Mouse (Mus musculus) fibroblast of lung, adult 2 months (primary cell): ENCODE measurements at regions not wholly inside any gene's neighbourhood (a gene's known extent, or its start where the extent isn't known, plus 50 kb on each side); places are given as distances from the start of the nearest gene placed in this dataset.

Experiments
- DNase-seq: peaks from one replicate; pipeline ENCODE4 v3.0.0-alpha.2; 2011; ENCODE audit warnings: low read depth

DNA sequence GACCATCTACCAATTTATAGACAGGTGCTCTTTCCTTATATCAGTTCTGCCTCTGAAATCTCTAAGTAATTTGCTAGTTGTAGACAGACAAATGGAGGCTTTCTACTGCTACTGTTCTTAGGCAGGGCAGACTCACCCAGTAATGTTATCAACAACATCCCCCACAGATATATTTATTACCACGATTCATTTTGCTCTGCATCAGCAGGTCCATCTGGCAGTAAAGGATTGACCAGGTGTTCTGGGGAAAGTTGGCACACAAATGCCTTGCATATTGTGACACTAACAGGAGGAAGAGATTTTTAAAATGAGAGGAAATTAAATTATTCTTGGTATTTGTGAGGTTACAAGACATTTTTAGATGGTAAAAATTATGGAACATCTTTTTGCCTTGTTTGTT is 627.3 kb upstream of the Tmprss15 start:
- DNase-seq: no peak

DNA sequence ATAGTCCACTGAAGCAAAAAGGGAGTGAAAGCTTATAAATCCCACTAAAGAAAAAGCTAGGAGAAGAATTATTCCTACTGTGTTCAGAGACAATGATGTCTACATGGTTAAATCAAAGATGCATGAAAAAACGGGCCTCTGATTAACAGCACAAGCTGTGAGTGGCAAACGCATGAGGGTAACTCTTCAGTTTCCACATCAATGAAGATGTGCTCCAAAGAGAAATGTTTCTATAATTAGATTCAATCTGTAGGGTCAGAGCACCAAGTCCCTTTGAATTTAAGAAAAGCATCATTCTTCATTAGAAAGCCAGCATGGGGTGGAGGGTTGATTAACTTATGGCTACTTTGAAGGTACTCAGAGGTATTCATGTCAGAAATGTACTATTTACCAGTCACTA is 601.5 kb upstream of the Tmprss15 start:
- DNase-seq: no peak

DNA sequence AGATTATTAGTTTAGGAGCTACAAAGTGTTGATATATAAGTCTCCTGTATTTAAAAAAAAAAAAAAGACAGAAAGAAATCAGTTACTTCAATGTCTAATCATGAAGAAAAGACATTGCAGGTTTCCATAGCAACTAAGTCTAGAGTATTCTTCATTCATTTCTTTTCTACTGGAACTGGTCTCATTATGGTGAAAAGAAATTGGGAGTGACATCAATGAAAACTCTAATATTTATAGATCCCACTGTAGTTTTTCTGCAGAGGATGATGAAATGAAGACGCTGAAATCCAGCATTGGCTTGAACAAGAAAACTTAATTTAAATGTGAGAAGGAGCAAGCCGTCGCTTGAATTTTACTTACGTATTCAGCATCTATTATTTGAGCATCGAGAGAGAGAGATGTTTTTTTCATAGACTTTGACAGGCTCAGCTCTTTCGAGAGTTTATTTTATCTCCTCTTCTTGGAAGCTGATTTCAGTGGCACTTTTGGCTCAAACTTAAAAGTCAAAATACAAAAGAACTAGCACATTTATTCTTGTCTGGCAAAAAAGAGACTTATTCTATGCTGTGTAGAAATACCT is 560.4 kb upstream of the Tmprss15 start:
- no peak for DNase-seq

DNA sequence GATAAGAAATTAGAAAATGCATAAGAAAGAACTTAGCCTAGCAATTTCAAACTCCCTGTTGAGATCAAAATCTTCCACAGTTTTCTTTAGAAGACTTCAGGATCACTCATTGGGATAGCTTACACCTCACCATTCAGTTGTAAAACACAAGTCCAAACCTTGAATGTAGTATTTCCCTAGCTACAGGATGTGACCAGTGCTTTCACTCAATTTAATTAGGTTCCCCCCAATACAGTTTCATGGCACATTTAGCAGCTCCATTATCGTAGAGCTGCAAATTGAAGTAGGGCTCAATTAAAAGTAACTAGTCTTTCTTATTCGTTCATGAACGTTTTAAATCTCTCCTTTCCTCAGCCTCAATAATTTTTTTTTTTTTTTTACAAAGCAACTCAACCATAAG is 550.0 kb upstream of the Tmprss15 start:
- no peak for DNase-seq

DNA sequence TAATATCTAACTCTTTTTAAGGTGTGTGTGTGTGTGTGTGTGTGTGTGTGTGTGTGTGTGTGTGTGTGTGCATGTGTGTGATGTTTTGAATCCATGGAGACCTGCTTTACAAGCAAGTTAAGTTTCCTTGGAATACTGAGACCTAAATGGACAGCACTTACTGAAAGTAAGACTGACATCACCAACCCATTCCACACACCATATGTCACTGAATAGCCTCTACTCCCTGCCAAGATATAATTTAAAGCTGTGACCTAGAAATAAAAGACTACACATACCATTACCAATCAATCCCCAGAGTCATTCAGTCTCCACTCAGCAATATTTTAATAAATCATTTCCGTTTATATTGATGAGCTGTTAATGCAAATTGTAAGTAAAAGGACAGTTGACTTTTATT is 536.2 kb upstream of the Tmprss15 start:
- DNase-seq: no peak

DNA sequence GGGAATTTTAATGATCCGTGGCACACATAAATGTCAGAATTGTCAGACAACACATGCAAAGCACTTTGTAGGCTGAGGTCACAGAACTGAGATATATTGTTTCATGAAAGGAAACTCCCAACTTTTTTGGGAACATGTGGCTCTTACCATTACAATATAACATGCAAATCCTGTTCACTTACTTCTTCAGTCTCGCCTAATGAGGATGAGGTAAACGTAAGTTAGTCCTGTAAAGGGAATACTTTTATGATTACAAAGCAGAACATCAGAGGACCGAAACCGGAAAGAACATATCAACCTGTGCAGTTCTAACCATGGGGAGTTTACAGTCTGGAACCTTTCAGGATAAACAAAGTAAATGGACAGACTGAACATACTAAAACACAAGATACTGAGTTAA is 520.1 kb upstream of the Tmprss15 start:
- no peak for DNase-seq

DNA sequence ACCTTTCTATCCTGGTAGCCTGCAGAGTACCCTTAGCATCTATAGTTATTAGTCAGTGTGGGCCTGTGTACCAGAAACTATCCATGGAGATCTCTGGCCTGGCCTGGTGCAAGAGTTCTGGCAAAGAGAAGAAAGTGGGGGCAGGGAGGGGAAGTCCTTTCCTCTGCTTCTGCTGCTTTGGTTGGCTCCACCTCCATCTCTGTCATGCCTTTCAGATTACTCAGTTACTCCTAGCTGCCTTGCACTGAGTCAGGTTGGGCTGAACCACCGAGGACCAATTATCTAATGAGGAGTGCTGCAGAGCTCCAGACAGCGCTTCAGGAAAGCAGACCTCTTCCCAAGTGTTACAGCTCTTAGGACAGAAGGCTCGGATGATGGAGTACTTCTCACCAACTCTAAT is 500.0 kb upstream of the Tmprss15 start:
- DNase-seq: peak; percentile 65

DNA sequence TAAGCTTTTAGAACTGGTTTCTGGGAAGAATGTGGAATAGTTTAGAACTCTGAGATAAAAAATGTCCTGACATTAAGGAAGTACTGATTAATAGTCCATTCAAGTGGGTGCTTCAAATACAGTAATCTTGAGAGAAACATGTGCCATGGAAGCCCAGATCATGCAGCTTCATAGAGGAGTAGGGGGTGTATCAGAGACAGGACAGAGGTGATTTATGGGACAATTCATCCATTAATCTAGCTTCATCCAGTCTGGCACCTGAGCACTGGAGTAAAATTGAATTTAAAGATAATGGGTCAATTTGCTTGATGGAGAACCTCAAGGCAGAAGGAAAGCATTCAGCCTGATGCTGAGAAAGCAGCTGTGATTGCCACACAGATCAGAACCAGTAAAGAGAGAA is 494.8 kb upstream of the Tmprss15 start:
- no peak for DNase-seq

DNA sequence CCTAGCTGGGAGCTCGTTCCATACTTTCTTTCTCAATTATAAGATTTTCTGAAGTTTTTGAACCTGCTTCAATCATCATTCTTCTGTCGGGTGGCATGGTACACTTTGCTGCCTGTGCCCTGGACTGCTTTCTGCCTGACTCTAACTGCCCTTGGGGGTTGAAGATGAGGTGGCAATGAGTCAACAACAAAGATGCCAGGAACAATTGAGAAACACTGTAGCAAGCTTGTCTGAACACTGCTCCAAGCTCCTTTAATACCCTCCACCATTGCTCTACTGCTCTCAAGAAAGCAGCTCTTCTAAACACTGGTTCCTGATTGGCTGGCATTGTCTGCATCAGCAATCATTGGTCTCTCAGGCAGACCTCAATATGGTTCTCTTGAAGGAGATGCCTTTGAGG is 480.0 kb upstream of the Tmprss15 start:
- peak; percentile 13 for DNase-seq

DNA sequence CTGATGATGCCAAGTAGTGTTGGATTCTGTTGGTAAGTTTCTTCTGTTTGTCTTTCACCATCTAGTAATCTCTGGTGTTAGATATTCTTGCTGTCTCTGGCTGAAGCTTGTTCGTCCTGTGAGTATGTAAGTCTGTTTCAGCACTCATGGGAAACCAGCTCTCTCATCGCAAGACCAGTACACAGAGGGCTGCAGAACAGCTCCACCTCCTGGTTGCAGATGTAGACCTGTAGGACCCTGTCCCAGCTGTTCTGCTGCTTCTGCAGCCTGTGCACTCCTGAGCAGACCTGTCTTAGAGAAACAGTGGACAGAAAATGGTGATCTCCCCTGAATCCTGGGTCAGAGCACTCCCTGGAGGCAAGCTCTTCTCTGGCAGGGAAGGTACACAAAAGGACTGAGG is 443.5 kb upstream of the Tmprss15 start:
- DNase-seq: no peak

DNA sequence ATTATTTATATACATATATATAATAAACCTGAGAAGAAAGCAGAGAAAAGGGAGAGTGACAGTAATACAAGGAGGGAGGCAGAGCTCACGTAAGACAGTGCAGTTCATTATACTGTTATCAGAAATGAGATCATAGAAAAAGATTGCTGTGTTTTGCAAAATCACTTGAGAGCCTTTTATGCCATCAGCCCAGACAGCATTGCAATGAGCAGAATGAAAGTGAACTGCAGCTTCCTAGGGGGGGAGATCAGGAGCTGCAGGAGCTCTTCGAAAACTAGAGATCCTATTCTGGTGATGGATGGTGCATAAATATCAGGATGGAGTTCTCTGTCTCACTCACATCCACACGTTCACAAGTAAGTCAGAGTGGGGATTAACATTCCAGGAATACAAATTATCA is 401.6 kb upstream of the Tmprss15 start:
- DNase-seq: no peak

DNA sequence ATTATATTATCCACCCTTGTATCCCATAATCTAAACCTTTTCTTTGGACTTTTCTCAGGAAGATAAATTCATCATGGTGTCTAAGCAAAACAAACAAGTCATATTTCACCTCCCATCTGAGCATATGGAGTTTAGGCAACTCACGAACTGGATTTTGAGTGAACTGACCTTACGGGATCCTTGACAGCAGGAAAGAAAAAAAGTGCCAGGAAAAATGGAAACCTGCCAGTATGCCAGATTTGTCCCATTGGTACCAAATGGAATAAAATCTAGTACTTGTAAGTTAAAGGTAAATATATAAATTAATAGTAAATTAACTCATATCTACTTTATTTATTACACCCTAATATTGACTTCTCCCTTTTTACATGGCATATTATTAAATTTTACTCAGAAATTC is 360.0 kb upstream of the Tmprss15 start:
- no peak for DNase-seq

DNA sequence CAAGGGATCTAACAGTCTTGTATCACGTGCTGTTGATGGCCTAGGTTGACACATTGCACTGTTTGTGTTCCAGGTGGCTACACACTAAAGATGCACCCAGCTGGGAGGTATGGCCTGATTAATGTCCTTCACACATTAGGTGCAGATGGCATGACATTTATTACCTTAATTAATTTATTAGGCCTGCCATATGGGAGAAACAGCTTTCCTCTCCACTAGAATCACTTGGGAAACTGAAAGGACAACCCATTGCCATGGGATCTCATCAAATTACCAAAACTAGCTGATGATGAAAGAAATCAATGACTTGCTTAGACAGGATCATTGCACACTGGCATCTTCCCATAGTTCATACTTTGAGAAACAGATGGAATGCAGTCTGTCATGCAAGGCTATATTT is 358.8 kb upstream of the Tmprss15 start:
- DNase-seq: no peak

DNA sequence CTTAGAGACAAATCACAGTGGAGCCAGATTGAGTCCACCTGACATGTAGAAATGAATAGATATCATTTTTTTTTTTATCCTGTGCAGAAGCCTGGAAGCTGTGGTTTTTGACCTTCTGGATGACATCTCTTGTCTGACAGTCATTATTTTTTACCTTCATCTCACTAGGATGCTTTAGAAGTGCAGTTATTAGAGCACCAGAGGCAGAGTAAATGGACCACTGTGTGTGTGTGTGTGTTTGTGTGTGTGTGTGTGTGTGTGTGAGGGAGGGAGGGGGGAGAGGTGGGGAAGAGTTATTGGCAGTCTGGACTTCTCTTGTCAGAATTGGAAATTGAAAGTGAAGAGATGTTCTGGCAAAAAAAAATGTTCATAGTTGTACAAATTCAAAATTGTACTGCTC is 316.5 kb upstream of the Tmprss15 start:
- no peak for DNase-seq

DNA sequence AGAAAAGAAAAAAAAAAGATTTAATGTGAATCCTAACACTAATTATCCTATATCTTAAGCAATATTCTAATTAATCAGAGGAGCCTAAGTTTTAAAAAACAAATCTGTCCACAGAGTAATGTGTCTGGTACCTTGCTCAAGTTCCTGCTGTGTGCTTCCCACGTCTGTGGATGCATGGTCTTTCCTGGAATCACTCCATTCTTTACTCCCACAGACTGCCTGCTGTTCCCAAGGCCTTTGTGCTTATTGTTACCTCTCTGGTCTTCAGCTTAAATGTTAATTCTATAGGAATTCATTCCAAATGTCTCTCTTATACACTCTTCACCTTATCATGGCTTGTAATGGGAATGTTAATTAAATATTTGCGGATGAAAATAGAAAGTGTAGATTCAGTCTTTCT is 315.3 kb upstream of the Tmprss15 start:
- no peak for DNase-seq

DNA sequence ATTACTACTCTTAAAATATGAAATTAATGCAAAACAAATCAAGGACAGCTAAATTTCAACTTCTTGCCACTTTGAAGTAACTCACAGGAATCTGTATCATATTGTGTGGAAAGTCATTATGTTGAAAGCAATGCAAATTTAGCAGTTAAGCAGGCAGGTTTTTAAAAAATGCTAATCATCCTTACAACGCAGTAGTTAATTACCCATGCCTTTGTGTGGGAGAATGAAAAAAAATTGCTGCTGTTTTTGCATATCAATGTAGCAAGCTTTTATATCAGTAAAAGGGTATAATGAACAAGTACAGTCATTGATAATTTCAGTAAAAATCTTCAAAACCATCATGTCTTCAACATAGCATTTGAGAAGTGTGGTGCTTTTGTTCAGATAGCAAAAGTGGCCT is 313.2 kb upstream of the Tmprss15 start:
- DNase-seq: no peak

DNA sequence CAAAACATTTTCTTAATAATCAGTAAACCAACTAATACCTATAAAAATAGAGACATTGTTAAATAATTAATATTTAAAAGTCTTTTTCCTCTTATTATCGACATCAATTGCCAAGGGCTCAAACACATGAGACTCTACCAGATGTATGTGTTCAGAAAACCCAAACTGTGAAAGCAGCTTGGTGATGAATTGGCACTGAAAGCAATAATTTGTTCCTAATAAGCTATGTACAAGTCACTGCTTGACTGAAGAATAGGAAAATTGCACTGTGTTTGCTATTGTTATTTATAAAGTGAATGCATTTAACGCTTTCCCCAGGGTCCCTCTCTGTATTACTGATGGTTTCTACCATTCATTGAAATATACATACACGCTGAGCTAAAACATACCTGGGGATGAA is 309.2 kb upstream of the Tmprss15 start:
- DNase-seq: no peak

DNA sequence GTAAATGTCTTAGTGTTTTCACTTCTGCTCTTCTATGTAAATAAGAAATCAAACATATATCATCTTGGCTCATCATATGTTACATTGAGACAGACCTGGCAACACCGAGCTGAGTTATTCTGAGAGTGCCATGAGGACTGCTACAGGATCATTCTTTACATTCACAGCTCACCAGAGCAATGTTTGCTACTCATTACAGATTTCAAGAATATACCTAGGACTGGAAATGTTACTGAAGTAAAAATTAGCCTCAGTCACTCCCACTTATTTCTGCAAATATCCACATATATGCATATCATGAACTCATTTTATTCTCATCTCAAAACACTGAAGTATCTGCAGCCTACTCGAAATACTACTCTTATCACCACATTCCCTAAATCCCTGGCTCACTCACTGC is 307.6 kb upstream of the Tmprss15 start:
- DNase-seq: no peak

DNA sequence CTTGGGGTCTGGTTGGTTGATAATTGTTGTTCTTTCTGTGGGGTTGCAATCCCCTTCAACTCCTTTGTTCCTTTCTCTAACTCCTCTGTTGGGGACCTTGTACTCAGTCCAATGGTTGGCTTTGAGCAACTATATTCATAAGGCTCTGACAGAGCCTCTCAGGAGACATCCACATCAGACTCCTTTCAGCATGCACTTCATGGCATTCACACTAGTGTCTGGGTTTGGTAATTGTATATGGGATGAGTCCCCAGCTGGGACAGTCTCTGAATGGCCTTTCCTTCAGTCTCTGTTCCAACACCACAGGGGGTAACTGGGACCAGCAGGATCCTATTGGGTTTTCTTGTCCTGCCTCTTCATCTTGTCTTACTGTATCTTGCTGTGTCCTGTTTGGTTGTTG is 303.5 kb upstream of the Tmprss15 start:
- no peak for DNase-seq

DNA sequence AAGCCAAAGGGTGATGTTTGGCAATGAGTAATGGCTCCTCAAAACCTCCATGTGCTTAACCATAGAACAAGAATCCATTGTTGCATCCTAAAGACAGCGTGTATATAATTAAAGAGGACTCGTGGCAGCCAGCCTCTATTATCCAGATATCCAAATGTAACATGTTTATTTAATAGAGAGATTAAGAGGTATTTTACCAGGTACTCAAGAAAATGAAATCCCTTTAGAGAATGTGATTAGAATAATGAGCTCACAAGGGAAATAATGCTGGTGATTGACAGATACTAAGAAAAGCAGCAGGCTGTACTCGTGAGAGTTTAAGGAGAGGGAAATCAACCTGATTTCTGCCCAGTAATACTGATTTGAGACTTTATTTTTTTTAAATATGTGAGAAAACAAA is 295.5 kb upstream of the Tmprss15 start:
- DNase-seq: no peak

DNA sequence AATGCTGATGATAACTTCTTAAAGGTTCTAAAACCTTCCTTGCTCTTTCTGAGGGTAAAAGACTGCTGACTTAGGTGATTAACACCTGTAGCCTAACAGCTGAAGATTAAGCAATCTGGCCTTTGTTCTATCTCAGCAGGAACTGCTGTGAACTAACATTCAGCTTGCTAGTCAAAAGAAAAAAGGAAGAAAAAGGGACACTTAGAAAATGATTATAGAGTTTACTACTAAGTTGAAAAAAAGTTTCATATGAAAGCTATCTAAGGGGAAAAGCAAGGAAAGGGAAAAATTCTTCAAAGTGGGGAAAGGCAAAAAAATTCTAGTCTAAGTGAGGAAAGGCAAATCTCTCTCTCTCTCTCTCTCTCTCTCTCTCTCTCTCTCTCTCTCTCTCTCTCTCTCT is 259.2 kb upstream of the Tmprss15 start:
- DNase-seq: no peak

DNA sequence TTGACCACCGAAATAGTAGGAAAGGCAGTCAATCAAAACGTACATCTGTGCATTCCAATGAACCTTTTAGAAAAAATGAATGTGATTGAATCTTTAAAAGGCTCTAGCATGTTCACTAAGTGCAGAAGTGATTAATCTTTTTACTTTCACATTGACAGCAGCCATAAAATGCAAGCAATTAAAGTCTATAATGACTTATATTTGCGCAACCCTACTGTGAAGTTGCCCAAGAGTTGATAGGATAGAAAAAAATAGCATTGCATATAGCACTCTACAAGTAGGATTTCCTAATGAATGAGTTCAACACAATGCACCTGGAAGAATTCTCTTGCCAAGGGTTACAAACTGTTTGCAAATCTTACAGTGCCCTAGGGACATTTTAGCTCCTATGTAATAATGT is 251.6 kb upstream of the Tmprss15 start:
- no peak for DNase-seq

DNA sequence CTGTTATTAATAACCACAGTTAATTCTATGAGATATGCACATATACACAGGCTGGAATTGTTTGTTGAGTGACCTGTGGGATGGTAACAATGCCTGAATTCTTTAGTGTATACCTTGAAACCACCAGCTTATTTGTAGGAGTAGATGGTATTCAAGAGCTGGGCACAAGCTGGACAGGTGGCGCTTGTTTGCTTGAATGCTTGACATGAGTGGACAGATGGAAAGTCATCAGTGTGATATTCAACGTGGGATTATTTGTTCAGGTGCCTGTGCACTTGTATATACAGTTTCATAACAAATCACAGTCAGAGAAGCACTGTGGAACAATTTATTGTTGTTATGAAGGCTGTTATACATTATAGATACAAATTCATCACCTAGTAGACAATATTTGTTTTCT is 245.5 kb upstream of the Tmprss15 start:
- no peak for DNase-seq

DNA sequence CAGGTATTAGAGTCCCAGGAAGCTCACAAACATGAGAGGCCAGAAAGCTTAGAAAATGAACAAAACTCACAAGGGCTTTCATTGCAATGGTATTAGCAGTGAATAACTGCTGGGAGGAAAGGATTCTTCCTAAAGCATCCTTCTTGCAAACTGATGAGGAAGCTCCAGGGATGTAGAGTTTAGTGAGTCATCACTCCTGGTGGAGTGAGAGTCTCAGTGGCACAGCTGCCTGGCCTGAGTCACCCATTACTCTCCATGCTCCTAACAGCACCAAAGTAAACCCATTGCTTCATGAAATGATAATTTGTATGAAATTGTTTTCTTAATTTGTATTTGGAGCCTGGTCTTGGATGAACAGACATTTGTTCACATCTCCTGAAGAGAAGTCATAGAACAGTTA is 245.1 kb upstream of the Tmprss15 start:
- no peak for DNase-seq

DNA sequence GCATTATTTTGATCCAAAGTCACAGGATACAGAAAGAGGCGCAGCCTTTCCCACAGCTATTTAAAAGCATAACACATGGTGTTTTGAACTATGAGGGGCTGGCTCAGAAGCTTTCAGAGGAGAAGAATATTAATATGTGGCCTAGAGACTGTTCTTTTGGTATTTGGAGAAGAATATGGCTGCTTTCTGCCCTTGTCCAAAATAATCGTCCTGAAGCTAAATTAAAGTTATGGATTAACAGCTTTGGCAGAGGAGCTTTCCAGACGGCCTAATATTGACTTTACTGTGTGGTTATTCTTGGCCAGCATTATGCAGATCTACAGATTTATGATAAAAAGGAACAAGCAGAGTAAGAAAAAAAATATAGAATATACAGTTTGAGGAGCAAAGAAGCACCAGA is 222.4 kb upstream of the Tmprss15 start:
- DNase-seq: no peak
